Mouse (Mus musculus) lung, postnatal 4 days (tissue): ENCODE measurements around the gene Eif3g.

Source experiments
- DNase-seq, 2 experiments: peaks; one replicate each; pipeline ENCODE4 v3.0.0; 2021

Eif3g gene

DNA sequence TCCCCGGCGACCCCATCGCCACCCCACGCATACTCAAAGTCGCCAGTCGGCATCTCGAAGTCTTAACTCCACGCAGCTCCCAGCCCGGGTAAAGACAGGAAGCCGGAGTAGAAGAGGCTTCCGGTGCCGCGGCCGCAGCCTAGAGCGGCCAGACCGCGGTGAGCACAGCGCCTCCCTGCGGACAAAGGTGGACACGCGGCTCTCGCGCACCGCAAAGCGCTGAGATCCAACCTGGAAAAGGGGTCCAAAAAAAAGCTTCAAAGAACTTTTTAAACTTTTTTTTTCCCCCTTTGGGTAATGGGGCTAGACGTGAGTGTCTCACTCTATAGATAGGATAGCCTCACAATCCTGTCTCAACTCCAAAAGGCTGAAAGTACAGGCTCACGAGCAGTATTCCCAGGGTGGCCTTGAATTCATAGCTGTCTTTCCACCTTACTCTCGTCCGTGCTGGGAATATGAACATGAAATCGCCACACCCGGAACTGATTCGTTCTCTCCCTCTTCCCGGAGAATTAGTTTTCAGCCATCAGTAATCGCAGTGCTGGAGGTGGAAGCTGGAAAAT lies at the start of gene Eif3g:
TSS of gene Eif3g (minus strand) at position 113 of the 563 bp plus-strand sequence.
- peak; percentile 90 for DNase-seq

DNA sequence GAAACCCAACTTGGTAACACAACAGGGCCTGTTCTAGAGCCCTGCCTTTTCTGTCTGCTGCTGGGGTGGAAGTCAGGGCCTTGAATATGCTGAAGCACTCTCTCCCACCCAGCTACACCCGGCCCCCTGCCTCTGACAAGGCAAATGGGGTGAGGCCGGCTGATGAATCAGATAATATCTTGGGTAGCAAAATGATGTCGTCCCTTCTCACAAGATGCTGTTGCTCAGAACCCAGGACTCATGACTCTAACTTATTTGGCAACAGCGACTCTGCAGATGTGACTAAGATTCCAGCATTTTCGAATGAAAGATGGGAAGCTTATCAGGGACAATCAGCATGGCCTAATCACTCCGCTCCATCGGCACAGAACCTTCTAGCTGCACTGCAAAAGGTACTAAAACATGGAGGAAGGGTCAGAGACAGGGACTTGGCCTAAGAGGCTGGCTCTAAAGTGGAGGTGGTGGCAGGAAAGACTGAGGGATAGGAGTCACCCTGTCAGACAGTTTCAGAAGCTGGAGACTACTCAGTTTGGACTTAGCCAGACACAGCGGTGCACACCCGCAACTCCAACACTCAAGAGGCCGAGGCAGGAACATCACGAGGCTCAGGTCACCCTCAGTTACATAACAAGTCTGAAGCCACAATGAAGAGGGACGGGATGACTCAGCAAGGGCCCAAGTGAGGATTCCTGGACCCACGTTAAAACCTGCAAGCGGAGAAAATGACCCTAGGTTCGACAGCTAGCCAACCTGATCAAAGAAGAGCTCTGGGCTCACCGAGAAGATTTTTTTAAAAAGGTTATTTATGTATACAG lies 47.9 kb upstream of the Eif3g start:
- DNase-seq, result no peak

DNA sequence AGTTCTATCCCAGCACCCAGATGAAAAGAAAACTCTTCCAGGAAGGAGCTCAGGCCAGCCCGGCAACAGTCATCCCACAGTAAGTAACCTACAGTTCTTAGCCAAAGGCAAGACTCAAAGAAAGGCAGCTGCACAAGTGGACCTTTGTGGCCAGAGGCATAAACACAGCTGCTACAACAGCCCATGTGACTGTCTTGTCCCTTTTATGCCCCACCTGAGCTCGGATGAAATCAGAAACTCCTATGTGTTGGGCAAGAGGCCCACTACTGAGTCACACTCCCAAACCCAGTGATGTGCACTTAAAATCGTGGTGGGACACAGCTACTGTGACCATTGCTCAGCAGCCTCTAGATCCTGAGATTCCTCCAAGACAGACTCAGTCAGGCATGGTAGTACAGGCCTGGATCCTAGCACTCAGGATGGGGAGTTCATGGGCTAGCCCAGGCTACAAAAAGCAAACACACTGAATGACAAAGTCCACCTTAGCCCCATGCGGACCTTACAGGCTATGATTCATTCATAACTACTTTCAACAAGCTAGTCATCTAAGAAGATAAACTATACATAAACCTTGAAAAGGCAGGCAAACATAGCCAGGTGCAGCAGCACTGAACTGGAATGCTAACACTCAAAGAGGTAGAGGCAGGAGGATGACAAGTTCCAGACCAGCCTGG lies 46.4 kb upstream of the Eif3g start:
- no peak for DNase-seq

DNA sequence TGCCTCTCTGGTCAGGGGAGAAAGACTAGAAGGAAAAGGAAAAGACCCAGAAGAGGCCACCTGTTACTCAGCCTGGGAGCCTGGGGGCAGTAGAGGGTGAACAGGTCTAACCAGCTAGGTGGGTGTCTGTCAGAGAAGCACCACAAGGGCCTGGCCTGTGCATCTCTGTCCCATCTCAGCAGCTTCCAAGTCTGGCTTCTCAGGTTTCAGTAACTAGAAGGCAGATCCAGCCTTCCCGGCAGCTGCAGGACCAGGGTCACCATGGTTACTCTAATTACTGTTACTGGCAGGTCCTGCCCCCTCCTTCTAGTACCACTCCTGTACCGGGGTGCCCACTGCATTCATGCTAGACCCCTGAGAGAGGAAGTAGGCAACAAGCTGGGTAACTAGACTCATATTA lies 45.5 kb upstream of the Eif3g start:
- DNase-seq, result no peak

DNA sequence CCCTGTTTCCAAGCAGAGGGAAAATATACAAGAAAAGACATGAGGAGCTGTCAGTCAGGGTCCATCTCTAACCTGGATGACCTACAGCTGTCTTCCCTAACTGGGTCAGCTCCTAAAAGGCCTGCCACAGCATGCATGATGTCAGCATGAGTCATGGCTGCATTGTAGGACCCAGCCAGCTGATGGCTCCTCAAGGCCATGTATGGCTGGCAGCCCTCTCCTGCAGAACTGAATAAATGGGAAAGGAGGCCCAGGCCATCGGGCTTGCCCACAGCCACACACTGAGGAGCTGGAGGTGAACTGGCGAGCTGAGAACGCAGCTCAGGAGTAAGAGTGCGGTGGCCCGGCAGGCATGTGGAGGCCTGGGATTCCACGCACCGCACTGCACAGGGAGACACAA lies 45.0 kb upstream of the Eif3g start:
- DNase-seq, result no peak

DNA sequence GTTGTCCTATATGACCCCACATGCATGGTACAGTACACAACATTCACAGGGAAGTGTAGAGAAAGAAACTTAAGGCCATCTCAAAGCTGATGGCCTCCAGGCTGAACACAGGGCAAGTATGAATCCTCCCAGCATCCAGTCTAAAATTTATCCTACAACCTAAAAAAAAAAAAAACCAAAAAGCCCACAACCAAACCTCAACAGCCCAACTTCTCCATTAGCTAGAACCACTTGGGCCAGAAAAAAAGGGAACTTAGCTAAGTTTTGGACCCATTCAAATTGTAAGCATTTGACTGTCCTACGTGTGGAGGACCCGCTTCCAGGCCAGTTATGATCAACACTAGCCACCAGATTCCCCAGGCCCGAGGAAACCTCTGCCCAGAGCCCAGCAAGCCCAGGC lies 24.8 kb upstream of the Eif3g start:
- DNase-seq, result no peak

DNA sequence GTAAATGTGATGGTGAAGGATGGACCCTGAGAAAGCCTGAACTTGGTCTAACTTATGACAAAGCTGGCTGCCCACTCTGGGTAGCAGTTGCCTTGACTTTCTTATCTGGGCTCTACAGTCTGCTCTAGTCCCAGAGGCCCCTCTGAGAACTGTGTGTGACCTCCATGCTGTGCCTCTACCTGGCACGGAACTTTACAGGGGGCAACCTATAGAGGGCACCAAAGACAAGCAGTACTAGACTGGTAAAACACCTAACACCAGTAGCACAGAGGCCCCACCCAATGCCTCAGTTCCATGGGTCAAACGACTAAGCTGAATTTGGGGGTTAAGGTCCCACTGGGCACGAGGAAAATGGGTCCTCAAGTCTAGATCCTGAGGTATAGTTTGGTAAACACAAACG lies 17.7 kb upstream of the Eif3g start:
- peak in 1 of 2 experiments; percentile 55 for DNase-seq

DNA sequence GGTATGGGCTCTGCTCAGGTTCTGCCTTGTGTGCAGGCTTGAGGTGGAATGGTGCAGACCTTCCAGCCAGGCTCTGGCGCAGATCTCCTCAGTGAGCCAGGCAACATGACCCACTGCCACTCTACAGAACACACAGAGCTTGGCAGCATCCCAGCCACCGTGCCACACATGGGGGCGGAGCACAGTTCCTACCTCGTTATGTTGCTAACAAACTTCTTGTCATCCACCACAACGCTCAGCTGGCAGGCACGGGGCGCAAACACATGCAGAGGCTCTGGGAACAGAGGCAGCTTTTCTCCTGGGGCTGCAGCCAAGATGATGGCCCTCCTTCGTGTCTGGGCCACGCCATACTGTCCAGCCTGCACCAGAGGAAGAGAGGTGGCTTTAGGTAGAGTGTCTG lies 11.5 kb upstream of the Eif3g start:
- DNase-seq, result no peak

DNA sequence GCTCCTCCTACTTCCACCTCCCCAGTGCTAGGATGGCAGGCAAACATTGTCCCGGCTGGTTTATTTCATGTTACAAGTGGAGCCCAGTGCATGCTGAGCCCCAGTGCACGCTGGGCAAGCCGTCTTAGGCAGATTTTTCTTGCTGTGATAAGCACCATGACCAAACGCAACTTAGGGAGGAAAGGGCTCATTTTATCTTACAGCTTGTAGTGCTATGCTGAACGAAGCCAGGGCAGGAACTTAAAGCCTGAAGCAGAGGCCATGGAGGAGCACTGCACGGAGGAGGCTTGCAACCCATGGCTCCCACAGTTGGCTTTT lies 3.7 kb upstream of the Eif3g start:
- DNase-seq, result no peak

DNA sequence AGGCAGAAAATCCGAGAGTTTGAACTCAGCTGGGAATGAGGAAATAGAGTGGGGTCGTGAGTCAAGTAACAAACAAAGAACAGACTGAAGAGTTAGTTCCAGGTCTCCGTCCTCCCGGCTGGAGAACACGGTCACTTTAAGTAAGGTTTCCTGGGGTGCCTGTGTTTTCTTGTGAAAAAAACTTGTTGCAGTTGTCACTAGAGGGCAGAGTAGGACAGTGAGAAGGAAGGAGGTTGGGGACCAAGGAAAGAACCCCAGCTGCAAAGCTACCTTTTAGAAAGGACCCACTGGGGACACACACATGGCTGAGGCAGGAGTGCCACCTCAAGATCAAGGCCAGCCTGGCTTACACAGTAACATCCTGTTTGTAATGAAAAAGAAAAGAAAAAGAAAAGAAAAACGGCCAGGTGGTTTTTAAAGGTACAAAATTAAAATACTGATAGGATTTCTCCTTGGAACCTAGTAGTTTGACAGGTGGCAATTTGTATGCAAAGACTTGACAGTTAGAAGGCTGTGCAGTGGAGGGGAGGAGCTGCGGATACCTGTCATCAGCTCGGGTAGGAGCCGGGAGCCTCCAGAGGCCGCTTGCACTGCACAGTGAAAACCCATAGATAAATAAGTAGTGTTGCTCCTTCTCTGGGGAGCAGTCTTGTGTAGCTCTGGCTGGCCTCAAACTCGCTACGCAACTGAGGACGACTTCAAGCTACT lies 3.2 kb upstream of the Eif3g start:
- DNase-seq, result peak in 1 of 2 experiments; percentile 58

DNA sequence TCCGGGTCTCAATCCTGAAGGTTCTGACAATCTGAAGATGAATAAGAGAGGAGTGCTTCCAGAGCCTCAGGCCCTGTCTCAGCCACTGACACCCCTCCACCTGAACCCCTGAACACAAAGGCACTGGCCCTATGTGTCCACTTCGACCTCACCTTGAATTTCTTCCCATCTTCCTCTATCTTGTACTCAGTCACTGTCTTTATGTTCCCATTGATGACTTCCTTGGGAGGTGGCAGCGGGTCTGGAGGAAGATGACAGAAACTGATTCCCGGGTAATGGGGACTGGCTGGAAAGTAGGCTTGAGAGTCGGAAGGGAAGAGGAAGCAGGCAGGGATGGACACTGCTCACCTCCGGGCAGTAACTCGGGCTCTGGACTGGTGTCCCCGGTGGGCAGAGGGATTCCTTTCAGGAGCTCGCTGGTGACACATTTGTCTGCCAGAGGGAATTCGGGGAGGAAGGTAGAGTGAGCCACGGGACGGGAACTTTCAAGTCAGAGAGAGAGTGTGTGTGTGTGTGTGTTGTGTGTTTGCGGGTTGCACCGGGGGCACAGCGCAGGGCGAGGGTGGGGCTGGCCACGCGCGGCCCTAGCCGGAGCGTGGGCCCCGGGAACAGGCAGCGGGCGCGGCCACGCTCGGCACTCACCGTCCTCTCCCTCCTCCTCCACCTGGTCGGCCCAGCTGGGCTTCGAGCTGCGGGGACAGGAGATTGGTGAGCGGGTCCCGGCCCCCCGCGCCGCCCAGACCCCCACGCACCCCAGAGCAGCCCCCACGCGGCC lies 500 bp downstream of the Eif3g start:
- no peak for DNase-seq

DNA sequence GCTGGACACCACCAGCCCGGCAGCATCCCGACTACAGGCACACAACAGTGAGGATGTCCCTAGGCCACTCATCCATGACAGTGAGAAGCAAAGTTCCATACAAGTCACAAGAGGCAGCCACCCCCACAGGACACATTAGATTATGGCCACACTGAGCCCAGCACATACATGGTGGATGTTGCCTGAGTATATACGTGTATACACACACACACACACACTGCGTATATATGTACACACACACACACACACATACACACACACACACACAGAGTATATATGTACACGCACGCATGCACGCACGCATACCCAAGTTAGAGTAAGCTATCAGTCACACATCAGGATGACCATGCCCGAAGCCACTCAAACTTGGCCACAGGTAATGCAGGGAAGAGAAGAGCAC lies 3.0 kb downstream of the Eif3g start:
- no peak for DNase-seq

DNA sequence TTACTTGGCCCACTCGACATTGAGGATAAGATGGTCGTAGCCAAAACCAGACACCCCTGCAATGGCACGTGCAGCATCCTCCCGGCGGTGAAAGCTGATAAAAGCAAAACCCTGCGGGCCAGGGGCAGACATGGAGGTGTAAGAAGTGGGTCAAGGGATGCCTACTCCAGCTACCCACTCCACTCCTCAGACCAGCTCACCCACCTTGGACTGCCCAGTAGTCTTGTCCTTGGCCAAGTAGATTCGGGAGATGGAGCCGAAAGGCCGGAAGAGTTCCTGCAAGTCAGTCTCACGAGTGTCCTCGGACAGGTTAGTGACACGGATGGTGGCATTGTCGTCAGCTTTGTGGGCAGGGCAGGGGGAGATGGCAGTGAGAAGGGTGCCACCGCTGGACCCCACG lies 3.8 kb downstream of the Eif3g start:
- no peak for DNase-seq

DNA sequence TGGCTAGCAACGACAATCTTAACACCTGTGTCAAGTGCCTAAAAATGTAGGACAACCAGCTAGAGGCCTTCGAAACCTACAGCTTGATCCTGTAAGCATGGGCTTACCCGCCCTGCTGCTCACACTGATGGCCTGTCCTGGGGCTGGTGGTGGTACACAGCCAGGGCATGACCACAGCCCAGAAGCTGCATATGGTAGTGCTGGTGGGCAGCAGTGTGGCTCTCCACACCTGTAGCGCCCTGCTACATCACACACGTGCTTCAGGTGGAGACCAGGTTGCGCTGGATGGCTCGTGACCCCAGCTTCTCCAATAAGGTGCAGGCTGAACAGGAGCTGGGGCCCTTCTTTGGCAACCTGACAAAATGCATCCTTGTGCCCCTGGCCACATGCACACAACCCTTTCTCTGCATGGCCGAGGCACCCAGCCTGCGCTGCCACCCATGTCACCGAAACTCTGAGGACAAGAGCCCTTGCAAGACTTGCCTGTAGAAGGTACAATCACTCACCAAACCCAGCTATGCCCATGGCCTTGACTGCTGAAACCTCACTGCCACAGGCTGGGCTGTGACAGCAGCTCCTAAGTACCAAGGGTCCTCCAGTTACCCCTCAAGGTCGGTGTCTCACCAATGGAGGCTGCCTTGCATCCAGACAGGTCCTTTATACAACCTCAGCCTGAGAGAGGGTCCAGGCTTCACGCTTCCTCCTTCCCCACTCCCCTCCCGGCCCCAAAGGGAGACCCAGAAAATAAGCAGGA lies 4.7 kb downstream of the Eif3g start:
- DNase-seq, result no peak

DNA sequence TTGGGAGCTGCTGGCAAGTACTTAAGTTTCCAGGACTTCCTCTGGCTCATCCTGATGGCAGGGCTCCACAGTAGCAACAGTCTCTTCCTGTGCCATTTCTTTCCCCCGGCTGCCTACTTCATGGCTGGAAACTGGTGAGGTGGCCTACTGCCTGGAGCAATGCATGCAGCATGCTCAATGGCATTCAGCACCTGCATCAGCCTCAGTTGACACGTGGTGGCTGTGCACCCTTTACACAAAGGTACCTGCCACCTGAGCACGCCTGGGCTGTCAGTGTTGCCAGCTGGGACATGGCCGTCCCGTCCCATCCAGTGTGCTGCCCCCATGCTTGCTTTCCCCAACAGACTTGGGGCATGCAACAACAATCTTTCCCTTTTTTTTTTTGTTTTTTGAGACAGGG lies 5.4 kb downstream of the Eif3g start:
- no peak for DNase-seq

DNA sequence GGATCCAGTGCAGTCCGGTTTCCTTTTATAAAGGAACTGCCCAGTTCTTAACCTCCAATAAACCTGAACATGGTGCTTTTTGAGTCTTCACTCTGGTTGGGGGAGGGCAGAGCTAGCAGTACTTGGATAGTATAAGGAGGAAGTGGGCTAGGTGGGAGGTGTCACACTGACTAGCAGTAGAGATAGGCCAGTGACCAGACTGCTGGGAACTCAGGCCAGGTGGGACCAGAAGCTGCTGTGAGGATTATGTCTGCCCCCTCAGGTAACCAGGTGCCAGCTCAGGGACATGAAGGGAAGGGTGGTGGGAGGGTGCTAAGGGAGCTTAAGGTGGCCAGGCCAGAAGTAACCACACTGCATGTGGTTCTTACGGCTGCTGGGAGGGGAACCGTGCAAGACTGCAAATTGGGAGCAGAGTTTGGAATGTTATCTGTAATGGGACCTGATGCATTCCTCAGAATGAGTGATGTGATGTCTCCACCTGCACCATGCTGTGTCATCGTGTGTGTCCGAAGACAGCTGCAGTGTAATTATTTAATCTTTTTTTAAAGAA lies 6.2 kb downstream of the Eif3g start:
- no peak for DNase-seq

DNA sequence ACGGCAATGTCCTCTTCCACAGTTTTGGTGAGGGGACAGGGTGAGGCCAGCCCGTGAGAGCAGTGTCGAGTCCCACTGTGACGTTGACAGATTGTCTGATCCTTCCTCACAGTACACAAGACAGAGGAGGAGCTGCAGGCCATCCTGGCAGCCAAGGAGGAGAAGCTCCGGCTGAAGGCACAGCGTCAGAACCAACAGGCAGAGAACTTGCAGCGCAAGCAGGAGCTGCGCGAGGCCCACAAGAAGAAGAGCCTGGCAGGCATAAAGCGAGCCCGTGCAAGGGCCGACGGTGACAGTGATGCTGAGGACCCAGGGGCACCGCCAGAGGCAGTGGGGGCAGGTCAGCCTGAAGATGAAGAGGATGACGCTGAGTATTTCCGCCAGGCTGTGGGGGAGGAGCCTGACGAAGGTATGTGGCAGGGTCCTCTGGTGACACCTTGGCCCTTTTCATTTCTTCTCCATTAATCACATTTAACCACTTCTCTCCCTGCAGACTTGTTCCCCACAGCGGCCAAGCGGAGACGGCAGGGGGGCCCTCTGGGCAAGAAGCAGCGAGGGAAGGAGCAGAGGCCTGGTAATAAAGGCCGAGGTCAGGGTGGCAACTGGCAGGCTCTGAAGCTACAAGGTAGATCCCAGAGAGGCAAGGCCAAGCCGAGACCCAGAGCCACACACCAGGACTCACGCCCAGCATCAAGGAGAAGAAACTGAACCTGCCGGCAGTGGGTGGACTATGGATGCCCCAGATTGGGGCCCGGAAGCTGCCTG lies 6.9 kb downstream of the Eif3g start:
- no peak for DNase-seq

DNA sequence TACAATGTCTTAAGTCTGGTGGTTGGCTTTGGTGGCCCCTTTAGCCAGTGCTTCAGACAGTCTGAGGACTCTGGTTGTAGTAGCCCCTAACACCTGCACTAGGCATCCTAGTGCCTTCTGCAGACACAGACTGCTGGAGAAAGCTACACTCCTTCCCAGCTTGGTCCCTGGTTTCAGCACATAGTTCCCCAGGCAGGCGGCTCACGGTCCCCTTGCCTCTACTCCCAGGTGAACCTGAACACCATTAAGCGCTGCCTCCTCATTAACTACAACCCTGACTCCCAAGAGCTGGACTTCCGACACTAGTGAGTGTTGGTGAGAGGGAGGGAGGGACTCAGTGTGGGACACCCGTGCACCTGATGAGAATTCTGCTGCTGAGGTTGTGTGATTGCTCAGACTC lies 8.0 kb downstream of the Eif3g start:
- no peak for DNase-seq

DNA sequence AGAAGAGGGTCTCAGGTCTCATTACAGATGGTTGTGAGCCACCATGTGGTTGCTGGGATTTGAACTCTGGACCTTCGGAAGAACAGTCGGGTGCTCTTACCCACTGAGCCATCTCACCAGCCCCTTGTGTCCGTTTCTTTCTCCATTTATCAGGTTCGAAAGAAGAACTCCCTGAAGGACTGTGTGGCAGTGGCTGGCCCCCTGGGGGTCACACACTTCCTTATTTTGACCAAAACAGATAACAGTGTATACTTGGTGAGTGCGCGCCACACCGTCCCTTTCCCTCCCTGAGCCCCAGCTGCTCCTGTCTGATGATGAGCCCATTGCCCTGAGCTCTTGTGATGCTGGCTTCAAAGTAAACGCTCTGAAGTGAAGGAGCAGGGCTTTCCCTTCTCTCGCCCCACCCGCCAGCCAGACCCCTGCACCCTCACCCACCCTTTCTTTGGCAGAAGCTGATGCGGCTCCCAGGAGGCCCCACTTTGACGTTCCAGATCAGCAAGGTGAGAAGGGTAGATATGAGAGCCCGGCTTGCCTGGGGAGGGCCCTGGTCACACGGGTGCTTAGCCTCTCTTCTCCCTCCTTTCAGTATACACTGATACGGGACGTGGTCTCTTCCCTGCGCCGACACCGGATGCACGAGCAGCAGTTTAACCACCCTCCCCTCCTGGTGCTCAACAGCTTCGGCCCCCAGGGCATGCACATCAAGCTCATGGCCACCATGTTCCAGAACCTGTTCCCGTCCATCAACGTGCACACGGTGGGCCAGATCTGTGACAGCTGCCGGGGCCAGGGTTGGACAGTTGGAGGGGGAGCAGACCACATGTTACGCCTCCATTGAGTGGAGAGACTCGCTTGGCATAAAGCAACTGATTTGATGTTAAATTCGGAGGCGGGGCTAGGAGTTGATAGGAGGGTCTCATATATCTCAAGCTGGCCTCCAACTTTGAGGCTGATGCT lies 9.0 kb downstream of the Eif3g start:
- no peak for DNase-seq

DNA sequence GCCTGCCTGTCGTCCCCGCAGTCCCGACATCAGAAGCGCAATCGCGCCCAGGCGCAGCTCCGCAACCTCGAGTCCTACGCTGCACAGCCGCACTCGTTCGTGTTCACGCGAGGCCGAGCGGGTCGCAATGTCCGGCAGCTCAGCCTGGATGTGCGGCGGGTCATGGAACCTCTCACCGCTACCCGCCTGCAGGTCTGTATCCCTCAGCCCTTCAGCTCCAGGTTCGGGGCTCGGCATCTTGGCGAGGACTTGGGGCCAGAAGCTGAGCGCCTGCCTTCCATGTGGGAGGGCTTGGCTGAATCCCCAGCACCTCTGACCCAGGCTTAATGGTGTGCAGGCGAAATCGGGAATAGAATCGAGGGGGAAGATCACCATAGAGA lies 10.0 kb downstream of the Eif3g start:
- no peak for DNase-seq
